Mouse (Mus musculus): ENCODE data around the gene Wfikkn2. TPM values are rescaled to one million over a fixed set of nuclear protein-coding genes. Genes with fewer than 3 reads are reported as not detected.

The Wfikkn2 gene
- polyA plus RNA-seq, 1 experiment from 2014 or later, result 1.8 TPM

DNA sequence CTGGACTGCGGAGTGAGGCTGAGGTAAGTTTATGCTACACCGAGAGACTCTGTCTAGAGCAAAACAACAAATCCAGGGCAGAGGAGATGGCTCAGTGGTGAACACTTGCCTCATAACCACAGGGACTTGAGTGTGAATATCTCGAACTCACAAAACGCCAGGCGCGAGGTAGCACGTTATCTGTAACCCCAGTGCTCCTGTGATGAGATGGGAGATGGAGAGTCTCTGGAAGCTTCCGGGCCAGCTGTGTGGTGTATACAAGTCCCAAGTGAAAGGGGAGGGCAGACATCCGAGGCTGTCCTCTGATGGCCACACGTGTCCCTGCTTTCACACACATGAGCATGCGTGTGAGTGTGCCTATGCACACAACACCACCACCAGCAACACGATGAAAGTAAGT, 11.4 kb downstream of the Wfikkn2 start:
- Histone ChIP-seq H3K4me1 (replicated peaks; ENCODE audit: control insufficient read depth, insufficient read depth, low read length) (no peaks in the 10 kb centered on the region; the same call in 1 of the 2 replicates), H3K27ac (ENCODE audit: low read depth, low read length) (no peak overlapping the region), H3K4me3 (ENCODE audit: low read depth, low read length) (no peak overlapping the region), H3K36me3 (ENCODE audit: control insufficient read depth, insufficient read depth, low read length) (no peaks in the 10 kb centered on the region), H3K4me2 (replicated peaks; ENCODE audit: low read depth, low read length) (no peak overlapping the region), H3K9me3 (ENCODE audit: control insufficient read depth, low read length) (no peaks in the 10 kb centered on the region), H3K9ac (ENCODE audit: low read depth, low read length) (no peak overlapping the region), H3K27me3 (ENCODE audit: control insufficient read depth, insufficient read depth, low read length) (no peaks in the 10 kb centered on the region)
- no peak for DNase-seq (ENCODE audit: low spot score)
- ATAC-seq (ENCODE audit: low FRiP score), result no peak
- WGBS, result 94% methylated on average over 12 of the region's 12 CpGs

DNA sequence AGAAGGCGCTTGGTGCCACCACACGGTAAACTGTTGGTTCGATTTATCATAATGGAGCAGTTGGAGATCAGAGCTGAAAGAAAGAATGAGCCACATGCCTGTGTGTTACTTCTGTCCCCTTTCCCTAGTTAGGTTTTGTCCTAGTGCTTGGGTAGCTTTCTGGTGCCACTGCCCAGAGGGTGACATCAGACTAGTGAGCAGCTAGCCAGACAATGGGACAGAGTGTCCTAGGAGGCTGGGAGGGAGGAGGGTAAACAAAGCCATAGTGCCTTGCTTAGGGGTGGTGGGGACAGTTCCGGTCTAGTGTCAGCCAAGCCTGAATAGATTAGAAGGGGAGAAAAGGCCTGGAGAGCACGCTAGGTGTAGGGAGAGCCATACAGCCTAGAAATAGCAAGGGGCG, 12.4 kb downstream of the Wfikkn2 start:
- H3K9me3 ChIP-seq (ENCODE audit: control insufficient read depth, low read length), result no peaks in the 10 kb centered on the region
- H3K4me3 ChIP-seq (ENCODE audit: low read depth, low read length), result no peak overlapping the region
- H3K9ac ChIP-seq (ENCODE audit: low read depth, low read length), result no peak overlapping the region
- no peak overlapping the region for H3K4me2 ChIP-seq (replicated peaks; ENCODE audit: low read depth, low read length)
- WGBS, result 63% methylated on average over 6 of the region's 6 CpGs
- ATAC-seq (ENCODE audit: low FRiP score), result no peak
- H3K27me3 ChIP-seq (ENCODE audit: control insufficient read depth, insufficient read depth, low read length), result no peaks in the 10 kb centered on the region
- no peak for DNase-seq (ENCODE audit: low spot score)
- H3K4me1 ChIP-seq (replicated peaks; ENCODE audit: control insufficient read depth, insufficient read depth, low read length), result no peaks in the 10 kb centered on the region; the same call in 1 of the 2 replicates
- H3K27ac ChIP-seq (ENCODE audit: low read depth, low read length), result no peak overlapping the region
- no peaks in the 10 kb centered on the region for H3K36me3 ChIP-seq (ENCODE audit: control insufficient read depth, insufficient read depth, low read length)

DNA sequence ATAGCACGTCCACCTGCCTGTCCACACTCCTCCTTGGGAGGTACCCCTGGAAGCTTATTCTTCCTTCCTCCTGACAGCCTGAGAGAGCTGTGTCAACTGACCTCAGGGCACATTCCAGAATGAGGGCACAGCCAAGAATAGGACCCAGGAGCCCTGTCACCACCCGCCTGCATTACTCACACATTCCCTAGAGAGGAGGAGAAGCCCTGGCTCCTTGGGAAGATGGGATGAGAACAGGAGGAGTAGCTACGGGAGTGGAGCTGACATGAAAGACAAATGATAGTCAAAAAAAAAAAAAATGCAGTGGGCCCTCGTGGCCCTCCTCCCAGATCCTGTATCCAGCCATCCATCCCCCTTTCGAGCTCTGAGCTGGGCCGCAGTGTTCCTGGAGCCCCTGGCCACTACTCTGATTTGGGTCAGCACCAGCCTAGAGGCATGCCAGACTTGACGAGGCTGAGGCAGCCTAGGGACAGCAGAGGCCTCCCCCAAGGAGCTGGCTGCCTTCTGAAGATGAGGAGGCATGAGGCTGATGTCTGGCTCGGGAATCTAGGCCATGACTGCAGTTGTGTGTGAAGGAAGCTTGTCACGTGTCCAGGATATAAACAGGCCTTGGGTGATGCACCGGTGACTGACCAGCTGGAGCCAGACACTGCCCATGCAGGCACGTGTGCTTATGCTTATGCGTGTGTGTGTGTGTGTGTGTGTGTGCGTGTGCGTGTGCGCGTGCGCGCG, 13.8 kb downstream of the Wfikkn2 start:
- Histone ChIP-seq H3K9me3 (ENCODE audit: control insufficient read depth, low read length) (no peaks in the 10 kb centered on the region), H3K9ac (ENCODE audit: low read depth, low read length) (no peak overlapping the region), H3K4me2 (replicated peaks; ENCODE audit: low read depth, low read length) (no peak overlapping the region), H3K36me3 (ENCODE audit: control insufficient read depth, insufficient read depth, low read length) (no peaks in the 10 kb centered on the region), H3K4me3 (ENCODE audit: low read depth, low read length) (no peak overlapping the region), H3K4me1 (replicated peaks; ENCODE audit: control insufficient read depth, insufficient read depth, low read length) (peaks cover 3% of the 10 kb centered on the region; the same call in 1 of the 2 replicates), H3K27me3 (ENCODE audit: control insufficient read depth, insufficient read depth, low read length) (no peaks in the 10 kb centered on the region), H3K27ac (ENCODE audit: low read depth, low read length) (no peak overlapping the region)
- no peak for ATAC-seq (ENCODE audit: low FRiP score)
- no peak for DNase-seq (ENCODE audit: low spot score)
- WGBS, result 70% methylated on average over 19 of the region's 19 CpGs

DNA sequence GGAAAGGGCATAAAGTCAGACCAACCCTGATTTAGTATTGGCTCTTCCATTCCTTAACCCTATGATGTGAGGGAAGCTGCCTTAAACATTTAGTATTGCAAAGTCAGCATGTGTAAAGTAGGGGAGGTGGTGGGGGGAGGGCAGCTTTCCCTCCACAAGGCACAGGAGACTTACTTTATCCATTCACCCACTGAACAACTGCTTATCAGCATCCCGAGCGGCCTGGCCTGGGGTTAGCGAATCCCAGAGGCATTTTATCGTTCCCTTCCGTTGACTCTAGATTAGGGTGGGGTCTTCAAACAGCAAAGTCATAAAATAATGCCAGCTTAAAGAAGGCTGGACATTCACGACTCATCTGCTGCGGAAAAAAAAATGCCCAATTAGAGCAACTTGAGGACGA, 15.6 kb downstream of the Wfikkn2 start:
- Histone ChIP-seq H3K4me3 (ENCODE audit: low read depth, low read length) (no peak overlapping the region), H3K9me3 (ENCODE audit: control insufficient read depth, low read length) (no peaks in the 10 kb centered on the region), H3K4me2 (replicated peaks; ENCODE audit: low read depth, low read length) (no peak overlapping the region), H3K27me3 (ENCODE audit: control insufficient read depth, insufficient read depth, low read length) (no peaks in the 10 kb centered on the region), H3K27ac (ENCODE audit: low read depth, low read length) (no peak overlapping the region), H3K4me1 (replicated peaks; ENCODE audit: control insufficient read depth, insufficient read depth, low read length) (peaks cover 3% of the 10 kb centered on the region; the same call in 1 of the 2 replicates), H3K9ac (ENCODE audit: low read depth, low read length) (no peak overlapping the region), H3K36me3 (ENCODE audit: control insufficient read depth, insufficient read depth, low read length) (no peaks in the 10 kb centered on the region)
- no peak for DNase-seq (ENCODE audit: low spot score)
- ATAC-seq (ENCODE audit: low FRiP score), result no peak
- 86% methylated on average over 8 of the region's 8 CpGs for WGBS

DNA sequence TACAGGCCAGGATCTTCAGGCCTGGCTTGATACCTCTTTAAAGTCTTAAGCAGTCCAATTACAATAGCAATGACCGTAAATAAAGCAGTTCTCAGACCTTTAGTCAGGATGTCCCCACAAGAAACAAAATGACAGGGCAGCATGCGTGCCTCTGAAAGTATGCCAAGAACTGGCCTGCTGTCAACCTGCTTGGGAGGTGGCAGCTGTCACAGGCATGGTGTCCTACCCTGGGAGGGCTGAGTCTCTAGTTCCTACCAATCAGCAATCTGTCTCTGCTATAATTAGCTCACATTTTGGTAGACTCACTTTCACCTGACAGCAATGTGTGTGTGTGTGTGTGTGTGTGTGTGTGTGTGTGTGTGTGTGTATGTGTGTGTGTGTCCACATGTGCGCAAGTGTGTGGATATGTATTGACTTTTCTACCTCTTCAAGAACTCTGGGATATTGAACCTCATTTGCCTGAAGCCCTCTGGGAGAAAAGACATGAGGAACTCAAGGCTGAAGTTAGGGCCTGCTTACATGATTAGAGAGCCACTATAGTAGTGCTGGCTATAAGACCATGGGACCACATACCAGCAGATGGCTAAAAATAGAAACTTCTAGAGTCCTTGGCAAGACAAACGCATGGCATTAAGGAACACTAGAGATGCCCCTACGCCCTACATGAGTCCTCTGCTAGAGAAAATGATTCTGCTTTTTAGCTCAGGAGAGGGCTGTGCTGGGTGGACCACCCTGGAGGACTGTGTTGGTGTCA, 16.4 kb downstream of the Wfikkn2 start:
- H3K4me3 ChIP-seq (ENCODE audit: low read depth, low read length), result no peak overlapping the region
- H3K9ac ChIP-seq (ENCODE audit: low read depth, low read length), result no peak overlapping the region
- WGBS, result 87% methylated on average over 5 of the region's 5 CpGs
- H3K4me1 ChIP-seq (replicated peaks; ENCODE audit: control insufficient read depth, insufficient read depth, low read length), result peaks cover 3% of the 10 kb centered on the region; the same call in 1 of the 2 replicates
- no peak overlapping the region for H3K27ac ChIP-seq (ENCODE audit: low read depth, low read length)
- H3K9me3 ChIP-seq (ENCODE audit: control insufficient read depth, low read length), result no peaks in the 10 kb centered on the region
- ATAC-seq (ENCODE audit: low FRiP score), result no peak
- no peaks in the 10 kb centered on the region for H3K27me3 ChIP-seq (ENCODE audit: control insufficient read depth, insufficient read depth, low read length)
- DNase-seq (ENCODE audit: low spot score), result no peak
- no peak overlapping the region for H3K4me2 ChIP-seq (replicated peaks; ENCODE audit: low read depth, low read length)
- no peaks in the 10 kb centered on the region for H3K36me3 ChIP-seq (ENCODE audit: control insufficient read depth, insufficient read depth, low read length)

DNA sequence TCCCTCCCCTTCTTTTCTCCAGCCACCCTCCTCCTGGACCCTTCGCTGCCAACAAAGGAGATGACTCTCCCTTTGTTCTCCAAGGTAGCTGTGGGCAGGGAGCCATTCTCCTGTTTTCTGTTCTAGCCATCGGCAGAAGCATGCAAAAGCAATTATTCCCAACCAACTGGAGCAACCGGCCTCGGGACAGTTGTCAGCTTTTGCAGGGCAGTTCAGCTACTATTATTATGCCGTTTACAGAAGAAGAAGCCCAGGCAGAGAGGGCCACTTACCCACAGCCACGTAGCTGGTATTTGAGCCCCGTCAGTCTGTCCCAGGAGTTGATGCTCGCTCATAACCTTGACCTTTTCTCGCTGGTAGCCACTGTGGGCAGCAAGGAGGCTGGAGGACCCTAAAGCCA, 17.4 kb downstream of the Wfikkn2 start:
- Histone ChIP-seq H3K9me3 (ENCODE audit: control insufficient read depth, low read length) (no peaks in the 10 kb centered on the region), H3K27ac (ENCODE audit: low read depth, low read length) (no peak overlapping the region), H3K36me3 (ENCODE audit: control insufficient read depth, insufficient read depth, low read length) (no peaks in the 10 kb centered on the region), H3K9ac (ENCODE audit: low read depth, low read length) (peak overlapping the region; percentile 16; the same call in 1 of the 2 replicates), H3K4me1 (replicated peaks; ENCODE audit: control insufficient read depth, insufficient read depth, low read length) (peaks cover 3% of the 10 kb centered on the region; the same call in 1 of the 2 replicates), H3K4me2 (replicated peaks; ENCODE audit: low read depth, low read length) (no peak overlapping the region), H3K27me3 (ENCODE audit: control insufficient read depth, insufficient read depth, low read length) (no peaks in the 10 kb centered on the region), H3K4me3 (ENCODE audit: low read depth, low read length) (no peak overlapping the region)
- ATAC-seq (ENCODE audit: low FRiP score) (no peak), DNase-seq (ENCODE audit: low spot score) (no peak)
- 34% methylated on average over 9 of the region's 9 CpGs for WGBS

DNA sequence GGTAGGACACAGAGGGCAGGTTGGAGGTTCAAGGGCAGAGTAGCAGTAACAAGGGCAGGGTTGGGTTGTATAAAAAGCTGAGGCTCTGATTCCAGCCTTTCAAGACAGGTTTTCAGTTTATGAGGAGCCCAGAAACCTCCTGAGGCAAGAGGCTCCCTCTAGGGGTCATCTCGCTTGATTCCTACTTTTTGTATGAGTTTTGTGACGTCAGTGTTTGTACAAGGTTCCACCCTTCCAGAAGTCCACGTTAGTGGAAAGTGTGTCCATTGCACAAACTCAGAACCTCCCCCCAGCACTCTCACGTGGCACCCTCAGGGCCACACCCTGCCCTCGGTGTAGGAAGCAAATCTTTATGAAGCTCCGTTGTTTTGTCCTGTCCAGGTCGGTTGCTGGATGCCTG, 19.8 kb downstream of the Wfikkn2 start:
- Histone ChIP-seq H3K4me1 (replicated peaks; ENCODE audit: control insufficient read depth, insufficient read depth, low read length) (0 out of 2 replicates have a peak, but pooled peaks cover 3% of the 10 kb centered on the region), H3K4me2 (replicated peaks; ENCODE audit: low read depth, low read length) (no peak overlapping the region), H3K9ac (ENCODE audit: low read depth, low read length) (no peak overlapping the region), H3K36me3 (ENCODE audit: control insufficient read depth, insufficient read depth, low read length) (no peaks in the 10 kb centered on the region), H3K27ac (ENCODE audit: low read depth, low read length) (no peak overlapping the region), H3K9me3 (ENCODE audit: control insufficient read depth, low read length) (no peaks in the 10 kb centered on the region), H3K27me3 (ENCODE audit: control insufficient read depth, insufficient read depth, low read length) (no peaks in the 10 kb centered on the region), H3K4me3 (ENCODE audit: low read depth, low read length) (no peak overlapping the region)
- ATAC-seq (ENCODE audit: low FRiP score), result no peak
- DNase-seq (ENCODE audit: low spot score), result peak; percentile 47
- 41% methylated on average over 7 of the region's 7 CpGs for WGBS

DNA sequence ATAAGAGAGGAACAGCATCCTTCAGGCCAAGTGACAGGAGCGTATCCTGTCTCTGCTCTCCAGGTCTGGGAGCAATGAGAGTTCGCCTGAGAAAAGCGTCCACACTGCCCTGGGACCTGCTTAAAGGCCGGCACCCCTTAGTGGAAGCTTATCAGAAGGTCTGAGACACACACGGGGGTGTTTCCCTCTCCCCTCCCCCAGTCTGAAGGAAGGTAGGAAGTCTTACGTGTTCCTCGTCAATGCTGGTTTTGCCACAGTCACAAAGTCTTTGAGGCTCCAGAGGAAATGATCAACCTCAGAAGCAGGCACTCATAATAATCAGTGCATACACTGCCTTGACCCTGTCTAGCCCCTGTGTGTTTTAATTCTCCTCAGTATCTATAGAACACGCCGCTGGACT, 22.3 kb downstream of the Wfikkn2 start:
- DNase-seq (ENCODE audit: low spot score) (no peak), ATAC-seq (ENCODE audit: low FRiP score) (no peak)
- no peak overlapping the region for H3K4me3 ChIP-seq (ENCODE audit: low read depth, low read length)
- no peaks in the 10 kb centered on the region for H3K36me3 ChIP-seq (ENCODE audit: control insufficient read depth, insufficient read depth, low read length)
- no peak overlapping the region for H3K9ac ChIP-seq (ENCODE audit: low read depth, low read length)
- H3K27me3 ChIP-seq (ENCODE audit: control insufficient read depth, insufficient read depth, low read length), result no peaks in the 10 kb centered on the region
- no peak overlapping the region for H3K4me2 ChIP-seq (replicated peaks; ENCODE audit: low read depth, low read length)
- no peak overlapping the region for H3K27ac ChIP-seq (ENCODE audit: low read depth, low read length)
- 90% methylated on average over 9 of the region's 9 CpGs for WGBS
- H3K9me3 ChIP-seq (ENCODE audit: control insufficient read depth, low read length), result no peaks in the 10 kb centered on the region
- H3K4me1 ChIP-seq (replicated peaks; ENCODE audit: control insufficient read depth, insufficient read depth, low read length), result 0 out of 2 replicates have a peak, but pooled peaks cover 3% of the 10 kb centered on the region

DNA sequence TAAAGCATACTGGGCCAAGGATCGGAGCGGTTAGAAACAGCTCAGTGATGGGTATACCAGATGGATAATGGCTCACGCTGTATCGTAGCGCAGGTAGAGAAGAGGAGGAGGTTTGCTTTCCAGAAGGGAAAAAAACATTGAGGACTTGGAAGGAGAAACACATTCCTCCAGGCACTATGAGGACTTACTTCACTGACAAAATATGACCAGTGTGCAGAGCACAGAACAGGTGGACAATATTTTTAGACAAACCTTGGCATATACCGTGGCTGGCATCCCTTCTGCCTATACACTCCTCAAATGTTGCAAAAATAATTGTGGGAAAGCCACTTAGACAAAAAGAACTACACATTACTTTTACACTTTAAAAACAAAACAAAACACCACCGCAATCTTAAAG, 24.5 kb downstream of the Wfikkn2 start:
- no peak overlapping the region for H3K4me3 ChIP-seq (ENCODE audit: low read depth, low read length)
- no peak overlapping the region for H3K9ac ChIP-seq (ENCODE audit: low read depth, low read length)
- H3K27ac ChIP-seq (ENCODE audit: low read depth, low read length), result no peak overlapping the region
- DNase-seq (ENCODE audit: low spot score) (no peak), ATAC-seq (ENCODE audit: low FRiP score) (no peak)
- 94% methylated on average over 7 of the region's 7 CpGs for WGBS
- no peaks in the 10 kb centered on the region for H3K27me3 ChIP-seq (ENCODE audit: control insufficient read depth, insufficient read depth, low read length)
- no peaks in the 10 kb centered on the region for H3K4me1 ChIP-seq (replicated peaks; ENCODE audit: control insufficient read depth, insufficient read depth, low read length)
- no peak overlapping the region for H3K4me2 ChIP-seq (replicated peaks; ENCODE audit: low read depth, low read length)
- no peaks in the 10 kb centered on the region for H3K9me3 ChIP-seq (ENCODE audit: control insufficient read depth, low read length)
- H3K36me3 ChIP-seq (ENCODE audit: control insufficient read depth, insufficient read depth, low read length), result no peaks in the 10 kb centered on the region
